Mouse (Mus musculus): Measurements from ENCODE around the gene Slc30a5. TPM values are rescaled to one million over a fixed set of nuclear protein-coding genes. Genes with fewer than 3 reads are reported as not detected.

Gene Slc30a5
- total RNA-seq, 1 experiment, result 85.6 TPM

GRCm38 (mm10) chr13:100841741-100842140 is 8.5 kb upstream of the Slc30a5 start:
- no peak overlapping the region for H3K9ac ChIP-seq (ENCODE audit: insufficient read depth, low read depth, low read length, poor library complexity, severe bottlenecking)
- no peaks in the 10 kb centered on the region for H3K9me3 ChIP-seq (ENCODE audit: control insufficient read depth, insufficient read depth, low read depth, low read length)
- no peak overlapping the region for H3K4me3 ChIP-seq (ENCODE audit: insufficient read depth in 1 of 2, low read depth in 1 of 2, low read length in 2 of 2, poor library complexity in 1 of 2, severe bottlenecking in 1 of 2)
- in situ Hi-C loops (cut with MboI; ENCODE audit: low sequenced_read_pairs in 2 of 2, unreplicated experiment in 2 of 2), result no loop called here
- H3K36me3 ChIP-seq (ENCODE audit: control insufficient read depth, insufficient read depth, low read length, poor library complexity, severe bottlenecking), result no peaks in the 10 kb centered on the region
- no peaks in the 10 kb centered on the region for H3K4me1 ChIP-seq (ENCODE audit: control insufficient read depth in 2 of 2, insufficient read depth in 2 of 2, low read length in 2 of 2, poor library complexity in 1 of 2)
- TF ChIP-seq CHD2 (IDR thresholded peaks at IDR 0.05; ENCODE audit: low read depth, low read length) (no peak), MAFK (IDR thresholded peaks at IDR 0.05; ENCODE audit: insufficient read depth, low read depth, low read length) (no peak), ZC3H11A (IDR thresholded peaks at IDR 0.05; ENCODE audit: borderline replicate concordance, low read depth, low read length) (no peak), ZNF384 (IDR thresholded peaks at IDR 0.05; ENCODE audit: low read depth, low read length) (no peak), HCFC1 (IDR thresholded peaks at IDR 0.05; ENCODE audit: borderline replicate concordance, insufficient read depth, low read length) (no peak)
- DNase-seq (ENCODE audit: low read depth, low spot score), result no peak
- H3K27ac ChIP-seq (ENCODE audit: insufficient read depth, low read depth, low read length, poor library complexity, severe bottlenecking), result no peak overlapping the region

- no peaks in the 10 kb centered on the region for H3K9me3 ChIP-seq (ENCODE audit: control insufficient read depth, insufficient read depth, low read depth, low read length)
- H3K4me1 ChIP-seq (ENCODE audit: control insufficient read depth in 2 of 2, insufficient read depth in 2 of 2, low read length in 2 of 2, poor library complexity in 1 of 2), result peaks cover 0 to 3% of the 10 kb centered on the region in 2 experiments; a peak in 1 of 4 replicates
- no peak overlapping the region for H3K9ac ChIP-seq (ENCODE audit: insufficient read depth, low read depth, low read length, poor library complexity, severe bottlenecking)
- DNase-seq (ENCODE audit: low read depth, low spot score), result no peak
- no peak overlapping the region for H3K27ac ChIP-seq (ENCODE audit: insufficient read depth, low read depth, low read length, poor library complexity, severe bottlenecking)
- no peaks in the 10 kb centered on the region for H3K36me3 ChIP-seq (ENCODE audit: control insufficient read depth, insufficient read depth, low read length, poor library complexity, severe bottlenecking)
- in situ Hi-C loops (cut with MboI; ENCODE audit: low sequenced_read_pairs in 2 of 2, unreplicated experiment in 2 of 2), result no loop called here
- TF ChIP-seq CHD2 (IDR thresholded peaks at IDR 0.05; ENCODE audit: low read depth, low read length) (no peak), MAFK (IDR thresholded peaks at IDR 0.05; ENCODE audit: insufficient read depth, low read depth, low read length) (no peak), ZNF384 (IDR thresholded peaks at IDR 0.05; ENCODE audit: low read depth, low read length) (no peak), HCFC1 (IDR thresholded peaks at IDR 0.05; ENCODE audit: borderline replicate concordance, insufficient read depth, low read length) (no peak), ZC3H11A (IDR thresholded peaks at IDR 0.05; ENCODE audit: borderline replicate concordance, low read depth, low read length) (no peak)
- H3K4me3 ChIP-seq (ENCODE audit: insufficient read depth in 1 of 2, low read depth in 1 of 2, low read length in 2 of 2, poor library complexity in 1 of 2, severe bottlenecking in 1 of 2), result no peak overlapping the region
Observed at GRCm38 (mm10) chr13:100834777-100835176, 1.6 kb upstream of the Slc30a5 start.

GRCm38 (mm10) chr13:100833640-100834002 is 394 bp upstream of the Slc30a5 start:
- Histone ChIP-seq H3K9ac (ENCODE audit: insufficient read depth, low read depth, low read length, poor library complexity, severe bottlenecking) (no peak overlapping the region; the same call in 1 of the 2 replicates), H3K4me3 (ENCODE audit: insufficient read depth in 1 of 2, low read depth in 1 of 2, low read length in 2 of 2, poor library complexity in 1 of 2, severe bottlenecking in 1 of 2) (no peak overlapping the region), H3K36me3 (ENCODE audit: control insufficient read depth, insufficient read depth, low read length, poor library complexity, severe bottlenecking) (no peaks in the 10 kb centered on the region), H3K9me3 (ENCODE audit: control insufficient read depth, insufficient read depth, low read depth, low read length) (no peaks in the 10 kb centered on the region), H3K4me1 (ENCODE audit: control insufficient read depth in 2 of 2, insufficient read depth in 2 of 2, low read length in 2 of 2, poor library complexity in 1 of 2) (peaks cover 0 to 3% of the 10 kb centered on the region in 2 experiments; a peak in 1 of 4 replicates), H3K27ac (ENCODE audit: insufficient read depth, low read depth, low read length, poor library complexity, severe bottlenecking) (no peak overlapping the region)
- in situ Hi-C loops (cut with MboI; ENCODE audit: low sequenced_read_pairs in 2 of 2, unreplicated experiment in 2 of 2), result no loop called here
- DNase-seq (ENCODE audit: low read depth, low spot score), result no peak
- peak; percentile 76 for TF ChIP-seq ZNF384 (IDR thresholded peaks at IDR 0.05; ENCODE audit: low read depth, low read length)
- no peak for TF ChIP-seq HCFC1 (IDR thresholded peaks at IDR 0.05; ENCODE audit: borderline replicate concordance, insufficient read depth, low read length)
- no peak for TF ChIP-seq ZC3H11A (IDR thresholded peaks at IDR 0.05; ENCODE audit: borderline replicate concordance, low read depth, low read length)
- TF ChIP-seq CHD2 (IDR thresholded peaks at IDR 0.05; ENCODE audit: low read depth, low read length), result no peak
- TF ChIP-seq MAFK (IDR thresholded peaks at IDR 0.05; ENCODE audit: insufficient read depth, low read depth, low read length), result no peak

- no peaks in the 10 kb centered on the region for H3K9me3 ChIP-seq (ENCODE audit: control insufficient read depth, insufficient read depth, low read depth, low read length)
- DNase-seq (ENCODE audit: low read depth, low spot score), result no peak
- in situ Hi-C loops (cut with MboI; ENCODE audit: low sequenced_read_pairs in 2 of 2, unreplicated experiment in 2 of 2), result no loop called here
- no peak for TF ChIP-seq ZNF384 (IDR thresholded peaks at IDR 0.05; ENCODE audit: low read depth, low read length)
- no peak for TF ChIP-seq MAFK (IDR thresholded peaks at IDR 0.05; ENCODE audit: insufficient read depth, low read depth, low read length)
- no peak for TF ChIP-seq ZC3H11A (IDR thresholded peaks at IDR 0.05; ENCODE audit: borderline replicate concordance, low read depth, low read length)
- no peak for TF ChIP-seq HCFC1 (IDR thresholded peaks at IDR 0.05; ENCODE audit: borderline replicate concordance, insufficient read depth, low read length)
- TF ChIP-seq CHD2 (IDR thresholded peaks at IDR 0.05; ENCODE audit: low read depth, low read length), result no peak
- H3K27ac ChIP-seq (ENCODE audit: insufficient read depth, low read depth, low read length, poor library complexity, severe bottlenecking), result no peak overlapping the region
- H3K9ac ChIP-seq (ENCODE audit: insufficient read depth, low read depth, low read length, poor library complexity, severe bottlenecking), result peak overlapping the region; percentile 98; the same call in 1 of the 2 replicates
- peak overlapping the region; percentile 88 to 99 for H3K4me3 ChIP-seq (ENCODE audit: insufficient read depth in 1 of 2, low read depth in 1 of 2, low read length in 2 of 2, poor library complexity in 1 of 2, severe bottlenecking in 1 of 2)
- H3K36me3 ChIP-seq (ENCODE audit: control insufficient read depth, insufficient read depth, low read length, poor library complexity, severe bottlenecking), result no peaks in the 10 kb centered on the region
- peaks cover 0 to 3% of the 10 kb centered on the region in 2 experiments; a peak in 1 of 4 replicates for H3K4me1 ChIP-seq (ENCODE audit: control insufficient read depth in 2 of 2, insufficient read depth in 2 of 2, low read length in 2 of 2, poor library complexity in 1 of 2)
Observed at GRCm38 (mm10) chr13:100832188-100832587, 1.0 kb downstream of the Slc30a5 start.
